Mouse (Mus musculus): ENCODE data around the gene Spaca4.
A peak's percentile ranks its signal among the peaks of the same experiment; 100 is the strongest.

The Spaca4 gene

DNA sequence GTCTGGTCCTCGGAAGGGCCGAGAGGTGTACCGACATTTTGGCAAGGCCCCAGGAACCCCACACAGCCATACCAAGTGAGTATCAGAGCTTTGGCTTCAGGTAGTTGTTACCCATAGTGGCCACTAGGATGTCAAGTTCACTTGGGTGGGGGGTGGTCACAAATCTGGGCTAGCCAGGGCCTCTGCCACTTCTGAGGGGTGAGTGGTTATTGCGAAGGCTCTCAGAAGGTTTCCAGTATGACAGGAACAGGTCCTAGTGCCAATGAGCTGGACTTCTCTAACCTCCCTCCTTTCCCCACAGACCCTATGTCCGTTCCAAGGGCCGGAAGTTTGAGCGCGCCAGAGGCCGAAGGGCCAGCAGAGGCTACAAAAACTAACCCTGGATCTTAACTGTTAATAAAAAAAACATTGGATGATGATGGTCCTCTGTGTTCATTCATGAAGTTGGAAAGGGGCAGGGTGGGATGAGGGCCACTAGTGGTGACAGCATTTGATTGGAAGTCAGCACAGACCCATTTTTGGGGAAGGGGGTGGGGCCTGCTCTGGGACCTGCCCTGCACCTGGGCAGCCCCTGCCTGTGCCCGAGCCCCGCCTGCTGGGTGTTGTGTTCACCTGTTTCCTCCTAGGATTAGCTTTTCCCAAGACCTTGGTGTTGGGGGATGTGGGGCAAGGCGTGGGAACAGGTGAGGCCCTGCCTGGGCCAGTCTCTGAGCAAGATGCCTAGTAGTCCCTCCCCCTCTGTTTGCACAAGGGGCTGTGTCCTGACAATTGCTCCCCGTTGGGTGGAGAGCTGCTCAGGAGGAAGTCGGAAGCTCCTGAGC lies 5.0 kb downstream of the Spaca4 start, which contains the start of gene Fam83e:
Gene Fam83e (plus strand): TSS at position 800 of the 821 bp plus-strand sequence.
- peaks cover 9% of the 10 kb centered on the region for H3K36me3 ChIP-seq (ENCODE audit: control insufficient read depth, insufficient read depth, low read length, poor library complexity, severe bottlenecking)
- H3K27me3 ChIP-seq (ENCODE audit: control insufficient read depth, insufficient read depth, low read length, poor library complexity, severe bottlenecking) = no peaks in the 10 kb centered on the region
- DNase-seq (ENCODE audit: low read depth, low spot score) = no peak

DNA sequence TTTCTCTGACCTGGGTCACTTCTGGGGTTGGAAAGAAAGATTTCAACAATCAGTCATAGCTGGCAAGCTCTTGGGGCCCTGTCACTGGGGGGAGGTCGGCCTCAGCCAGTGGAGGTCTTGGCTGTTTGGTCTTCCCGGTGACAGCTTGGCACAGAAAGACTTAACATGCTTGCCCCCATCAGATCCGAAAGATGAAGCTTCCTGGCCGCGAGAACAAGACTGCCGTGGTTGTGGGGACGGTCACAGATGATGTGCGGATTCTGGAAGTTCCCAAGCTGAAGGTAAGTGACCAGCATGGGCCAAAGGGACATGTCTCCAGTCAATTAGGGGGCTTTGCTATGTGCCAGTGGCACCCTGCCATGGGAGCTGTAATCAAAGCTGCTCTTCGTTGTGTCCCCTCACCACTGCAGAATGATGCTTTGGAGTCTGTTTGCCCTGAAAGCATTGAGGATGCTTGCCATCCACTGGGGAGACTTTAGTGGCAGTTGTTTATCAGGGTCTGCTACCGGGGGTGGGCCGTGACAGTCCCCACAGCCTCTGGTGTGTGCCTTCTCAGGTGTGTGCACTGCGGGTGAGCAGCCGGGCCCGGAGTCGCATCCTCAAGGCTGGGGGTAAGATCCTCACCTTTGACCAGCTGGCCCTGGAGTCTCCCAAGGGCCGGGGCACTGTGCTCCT lies 5.7 kb downstream of the Spaca4 start:
- DNase-seq (ENCODE audit: low read depth, low spot score) = no peak
- peaks cover 9% of the 10 kb centered on the region for H3K36me3 ChIP-seq (ENCODE audit: control insufficient read depth, insufficient read depth, low read length, poor library complexity, severe bottlenecking)

DNA sequence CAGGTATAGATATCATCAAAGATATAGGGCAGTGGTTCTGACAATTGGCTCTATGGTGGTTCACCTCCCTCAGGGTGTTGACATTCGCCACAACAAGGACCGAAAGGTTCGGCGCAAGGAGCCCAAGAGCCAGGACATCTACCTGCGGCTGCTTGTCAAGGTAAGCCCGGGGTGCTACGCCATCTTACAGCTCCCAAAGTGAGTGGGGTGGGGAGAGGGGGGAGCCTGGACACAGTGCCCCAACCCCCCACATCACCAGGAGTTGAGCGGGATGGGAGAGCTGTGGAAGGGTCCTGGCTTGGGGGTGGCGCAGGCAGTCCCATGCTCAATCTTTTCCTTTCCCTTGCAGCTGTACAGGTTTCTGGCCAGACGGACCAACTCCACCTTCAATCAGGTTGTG lies 6.4 kb downstream of the Spaca4 start:
- no peak for DNase-seq (ENCODE audit: low read depth, low spot score)
- Histone ChIP-seq H3K36me3 (ENCODE audit: control insufficient read depth, insufficient read depth, low read length, poor library complexity, severe bottlenecking) (peaks cover 9% of the 10 kb centered on the region), H3K27me3 (ENCODE audit: control insufficient read depth, insufficient read depth, low read length, poor library complexity, severe bottlenecking) (no peaks in the 10 kb centered on the region)

More for the DNA sequence above, 5.7 kb downstream of the Spaca4 start:
- no peaks in the 10 kb centered on the region for H3K27me3 ChIP-seq (ENCODE audit: control insufficient read depth, insufficient read depth, low read length, poor library complexity, severe bottlenecking)

GRCm38 (mm10) chr7:45718331-45718730 lies 7.3 kb downstream of the Spaca4 start:
- peaks cover 9% of the 10 kb centered on the region for H3K36me3 ChIP-seq (ENCODE audit: control insufficient read depth, insufficient read depth, low read length, poor library complexity, severe bottlenecking)
- no peak for DNase-seq (ENCODE audit: low read depth, low spot score)
- H3K27me3 ChIP-seq (ENCODE audit: control insufficient read depth, insufficient read depth, low read length, poor library complexity, severe bottlenecking) = no peaks in the 10 kb centered on the region

GRCm38 (mm10) chr7:45717918-45718297 lies 7.7 kb downstream of the Spaca4 start, which contains the start of gene Sphk2:
Gene Sphk2 (minus strand): TSS chr7:45718002.
- Histone ChIP-seq H3K36me3 (ENCODE audit: control insufficient read depth, insufficient read depth, low read length, poor library complexity, severe bottlenecking) (peaks cover 11% of the 10 kb centered on the region), H3K27me3 (ENCODE audit: control insufficient read depth, insufficient read depth, low read length, poor library complexity, severe bottlenecking) (no peaks in the 10 kb centered on the region)
- DNase-seq (ENCODE audit: low read depth, low spot score) = peak; percentile 99

DNA sequence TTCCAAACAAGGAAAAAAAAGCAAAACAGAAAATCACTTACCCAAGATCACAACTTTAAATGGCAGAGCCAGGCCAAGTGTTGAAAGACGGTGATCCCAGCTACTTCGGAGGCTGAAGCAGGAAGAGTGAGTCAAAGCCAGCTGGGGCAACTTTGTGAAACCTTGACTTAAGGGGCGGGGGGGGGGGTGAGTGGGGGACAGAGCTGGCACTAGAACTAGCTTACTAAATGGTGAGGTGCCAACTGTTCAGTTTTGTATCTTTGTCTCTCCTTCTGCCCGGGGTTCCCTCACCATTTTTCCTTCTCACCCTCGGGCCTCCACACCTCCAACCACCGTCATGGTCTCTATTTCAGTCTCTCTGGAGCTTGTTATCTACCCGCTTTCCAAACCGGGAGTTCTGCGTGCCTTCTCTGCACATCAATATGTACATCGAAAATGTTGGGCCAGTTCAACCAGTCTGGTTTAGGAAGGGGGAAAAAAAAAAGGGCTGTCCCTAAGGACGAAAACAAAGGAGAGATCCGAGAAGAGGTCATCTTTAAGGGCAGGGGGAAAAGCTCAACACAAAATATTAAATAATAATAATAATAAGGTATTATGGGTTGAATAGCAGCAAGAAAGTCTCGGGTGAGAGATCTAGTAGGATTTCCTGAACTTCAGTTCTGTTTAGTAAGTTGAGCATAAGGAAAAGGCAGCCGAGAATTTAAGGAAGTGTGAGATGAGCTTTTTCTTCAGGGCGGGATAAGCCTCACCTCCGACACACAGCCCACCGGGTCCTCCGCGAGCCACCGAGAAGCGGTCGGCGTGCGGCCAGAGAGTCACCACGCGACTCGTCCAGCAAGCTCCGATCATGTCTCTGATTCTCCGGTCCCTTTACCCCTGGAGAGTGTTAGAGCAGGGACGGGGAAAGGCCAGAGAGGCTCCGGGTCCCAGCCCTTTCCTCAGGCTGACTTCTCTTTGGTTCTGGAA lies 8.4 kb downstream of the Spaca4 start:
- Histone ChIP-seq H3K27me3 (ENCODE audit: control insufficient read depth, insufficient read depth, low read length, poor library complexity, severe bottlenecking) (no peaks in the 10 kb centered on the region), H3K36me3 (ENCODE audit: control insufficient read depth, insufficient read depth, low read length, poor library complexity, severe bottlenecking) (peaks cover 15% of the 10 kb centered on the region)
- DNase-seq (ENCODE audit: low read depth, low spot score) = no peak

GRCm38 (mm10) chr7:45716460-45716857 lies 9.2 kb downstream of the Spaca4 start:
- H3K36me3 ChIP-seq (ENCODE audit: control insufficient read depth, insufficient read depth, low read length, poor library complexity, severe bottlenecking) = peaks cover 15% of the 10 kb centered on the region

DNA sequence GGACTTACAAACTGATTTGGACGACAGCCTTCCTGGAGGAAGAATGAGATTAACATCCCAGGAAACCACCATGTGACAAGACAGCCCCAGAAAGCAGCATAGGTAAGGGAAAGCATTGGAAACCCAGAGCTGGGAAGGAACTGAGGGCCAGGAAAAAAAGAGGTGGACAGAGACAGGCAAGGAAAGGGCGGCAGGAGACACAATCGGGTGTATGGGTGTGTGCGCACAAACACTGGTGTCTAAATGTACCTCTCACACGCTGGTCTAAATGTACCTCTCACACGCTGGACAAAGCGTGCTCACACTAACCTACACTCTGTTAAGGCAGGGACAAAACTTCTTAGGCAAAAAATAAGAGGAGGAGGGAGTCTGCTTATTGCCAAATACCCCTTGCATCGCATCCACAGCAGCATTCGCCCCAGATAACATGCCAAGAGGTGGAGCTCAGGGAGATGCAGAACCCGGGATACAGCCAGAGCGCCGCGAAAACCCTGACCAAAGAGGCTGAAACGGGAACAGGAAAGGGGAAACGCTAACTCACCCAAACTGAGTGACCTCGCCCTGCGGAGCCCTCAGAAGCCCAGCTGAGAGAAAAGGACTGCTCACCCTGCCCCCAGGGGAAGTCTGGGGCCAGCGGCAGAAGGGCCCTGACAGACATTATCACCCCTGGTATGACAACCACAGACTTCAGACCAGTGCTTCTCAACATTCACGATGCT lies 9.7 kb downstream of the Spaca4 start:
- Histone ChIP-seq H3K36me3 (ENCODE audit: control insufficient read depth, insufficient read depth, low read length, poor library complexity, severe bottlenecking) (peaks cover 13% of the 10 kb centered on the region), H3K27me3 (ENCODE audit: control insufficient read depth, insufficient read depth, low read length, poor library complexity, severe bottlenecking) (no peaks in the 10 kb centered on the region)
- no peak for DNase-seq (ENCODE audit: low read depth, low spot score)

More at GRCm38 (mm10) chr7:45716460-45716857, 9.2 kb downstream of the Spaca4 start:
- no peaks in the 10 kb centered on the region for H3K27me3 ChIP-seq (ENCODE audit: control insufficient read depth, insufficient read depth, low read length, poor library complexity, severe bottlenecking)
- DNase-seq (ENCODE audit: low read depth, low spot score) = no peak

DNA sequence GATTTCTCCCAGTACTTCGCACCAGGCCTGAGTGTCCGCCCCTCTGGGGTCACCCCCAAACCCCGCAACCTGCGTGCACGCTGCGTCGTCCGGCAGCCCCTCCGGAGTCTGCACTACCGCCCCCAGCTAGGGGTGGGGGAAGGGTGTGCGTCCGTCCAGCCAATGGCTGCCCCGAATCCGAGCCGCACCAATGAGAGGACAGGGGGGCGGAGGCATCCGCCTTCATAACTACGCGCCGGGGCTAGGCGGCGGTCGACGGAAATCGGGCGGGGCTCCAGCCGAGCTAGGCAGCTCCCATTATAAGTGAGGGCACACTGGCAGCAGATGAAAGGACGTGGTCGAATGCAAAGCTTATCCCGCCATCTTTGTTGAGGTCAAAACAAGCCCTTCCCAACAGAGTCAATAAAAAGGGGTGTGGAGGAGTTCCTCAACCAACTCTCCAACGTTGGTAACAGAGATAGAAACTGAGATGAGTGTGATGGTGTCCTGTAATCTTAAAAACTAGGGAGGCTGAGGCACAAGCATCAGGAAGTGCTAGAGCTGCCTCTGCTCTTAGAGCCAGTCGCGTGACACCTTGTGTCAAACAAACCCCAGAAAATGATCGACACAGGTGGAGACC lies 10.4 kb downstream of the Spaca4 start, which contains the start of gene Rpl18:
Gene Rpl18 (plus strand): TSS at position 368 of the 619 bp plus-strand sequence.
- DNase-seq (ENCODE audit: low read depth, low spot score) = peak; percentile 96
- H3K36me3 ChIP-seq (ENCODE audit: control insufficient read depth, insufficient read depth, low read length, poor library complexity, severe bottlenecking) = peaks cover 14% of the 10 kb centered on the region
- H3K27me3 ChIP-seq (ENCODE audit: control insufficient read depth, insufficient read depth, low read length, poor library complexity, severe bottlenecking) = no peaks in the 10 kb centered on the region

- no peak for DNase-seq (ENCODE audit: low read depth, low spot score)
- Histone ChIP-seq H3K36me3 (ENCODE audit: control insufficient read depth, insufficient read depth, low read length, poor library complexity, severe bottlenecking) (peaks cover 10% of the 10 kb centered on the region), H3K27me3 (ENCODE audit: control insufficient read depth, insufficient read depth, low read length, poor library complexity, severe bottlenecking) (no peaks in the 10 kb centered on the region)
These were observed 11.0 kb downstream of the Spaca4 start for GRCm38 (mm10) chr7:45714630-45715089.

GRCm38 (mm10) chr7:45713881-45714520 lies 11.6 kb downstream of the Spaca4 start:
- DNase-seq (ENCODE audit: low read depth, low spot score) = no peak
- Histone ChIP-seq H3K27me3 (ENCODE audit: control insufficient read depth, insufficient read depth, low read length, poor library complexity, severe bottlenecking) (no peaks in the 10 kb centered on the region), H3K36me3 (ENCODE audit: control insufficient read depth, insufficient read depth, low read length, poor library complexity, severe bottlenecking) (peaks cover 9% of the 10 kb centered on the region)

DNA sequence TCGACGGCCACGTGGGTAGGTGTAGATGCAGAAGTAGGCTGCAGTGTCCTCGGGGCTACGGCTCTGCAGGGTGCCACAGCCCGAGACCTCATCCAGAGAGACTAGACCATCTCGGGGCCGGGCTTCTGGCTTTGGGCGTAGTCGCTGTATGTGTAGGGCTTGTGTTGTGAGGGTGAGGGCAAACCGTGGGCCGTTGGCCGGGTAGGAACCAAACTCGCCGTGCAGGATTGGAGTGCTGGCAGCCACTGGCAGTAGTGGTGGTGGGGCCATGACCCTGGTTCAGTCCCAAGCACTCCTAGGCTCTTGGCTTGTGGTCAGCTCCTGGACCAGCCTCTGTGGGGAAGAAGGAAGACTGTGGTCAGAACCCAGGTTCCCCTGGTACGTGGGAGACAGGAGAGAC lies 12.2 kb downstream of the Spaca4 start:
- Histone ChIP-seq H3K27me3 (ENCODE audit: control insufficient read depth, insufficient read depth, low read length, poor library complexity, severe bottlenecking) (no peaks in the 10 kb centered on the region), H3K36me3 (ENCODE audit: control insufficient read depth, insufficient read depth, low read length, poor library complexity, severe bottlenecking) (peaks cover 9% of the 10 kb centered on the region)
- no peak for DNase-seq (ENCODE audit: low read depth, low spot score)

All from splenic B cell, adult 2 months (primary cell).